Mouse (Mus musculus): ENCODE data around the gene Tst.

DNA sequence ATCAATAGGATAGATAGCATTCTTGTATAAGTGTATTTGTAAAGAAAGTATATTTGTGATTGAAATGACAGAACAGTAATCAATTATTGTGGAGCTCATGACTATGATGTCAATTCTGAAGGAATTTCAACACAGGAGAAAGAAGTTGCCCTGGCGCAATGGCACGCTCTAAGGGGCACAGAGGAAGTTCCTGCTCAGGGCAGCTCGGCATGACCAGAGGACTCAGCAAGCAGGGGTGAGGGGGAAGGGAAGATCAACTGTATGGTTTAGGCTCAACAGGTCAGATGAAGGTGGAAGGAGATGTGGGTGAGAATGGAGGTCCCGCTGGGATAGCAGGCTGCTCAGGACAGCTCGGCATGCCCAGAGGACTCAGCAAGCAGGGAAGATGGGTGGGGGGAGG lies 50.2 kb downstream of the Tst start:
- TF ChIP-seq POLR2AphosphoS2 (IDR thresholded peaks at IDR 0.05; ENCODE audit: insufficient read length, low read depth) = no peak
- no peak for TF ChIP-seq POLR2A (IDR thresholded peaks at IDR 0.05; ENCODE audit: insufficient read length, low read depth)
- TF ChIP-seq TCF12 (IDR thresholded peaks at IDR 0.05; ENCODE audit: insufficient read depth, poor library complexity, severe bottlenecking) = no peak
- TF ChIP-seq USF1 (IDR thresholded peaks at IDR 0.05; ENCODE audit: low read depth) = no peak
- no peak for TF ChIP-seq CEBPB (IDR thresholded peaks at IDR 0.05; ENCODE audit: insufficient read depth, poor library complexity, severe bottlenecking)
- no peak for TF ChIP-seq MAX (IDR thresholded peaks at IDR 0.05; ENCODE audit: low read depth)
- TF ChIP-seq MYOD1 (IDR thresholded peaks at IDR 0.05; ENCODE audit: control insufficient read depth in 1 of 3, insufficient read length in 2 of 3, low read depth in 2 of 3) = no peak
